Mouse (Mus musculus) thymus, adult 2 months (tissue): Measurements from ENCODE around the gene Jpt1. TPM values are rescaled to one million over a fixed set of nuclear protein-coding genes. Genes with fewer than 3 reads are reported as not detected.
"Not testable (repeated sequence)": the region's sequence is repeated elsewhere in the genome, so short reads cannot be mapped to it uniquely, and the experiment has no call there.

Source experiments
- DNase-seq: peaks from one replicate; pipeline ENCODE4 v3.0.0; 2021
- H3K27ac ChIP-seq: fragments of 200-500 bp; 2 replicates; pipeline ENCODE4 v1.5.1; 2012; ENCODE audit warnings: low read length, control low read depth; ENCODE audit not compliant: control insufficient read depth, insufficient read depth
- H3K27me3 ChIP-seq: fragments of 200-500 bp; 2 replicates; pipeline ENCODE4 v1.6.1; 2012; ENCODE audit warnings: mild to moderate bottlenecking, low read length, moderate library complexity, mixed read lengths; ENCODE audit not compliant: control insufficient read depth, insufficient read depth
- H3K36me3 ChIP-seq: fragments of 200-500 bp; 2 replicates; pipeline ENCODE4 v1.6.1; 2012; ENCODE audit warnings: mild to moderate bottlenecking, low read length, moderate library complexity; ENCODE audit not compliant: control insufficient read depth, insufficient read depth
- H3K4me1 ChIP-seq: fragments of 200-500 bp; replicated peaks from 2 replicates; pipeline ENCODE4 v1.6.1; 2012; ENCODE audit warnings: low read length; ENCODE audit not compliant: control insufficient read depth, insufficient read depth
- H3K4me3 ChIP-seq: fragments of 200-500 bp; 2 replicates; pipeline ENCODE4 v1.5.1; 2012; ENCODE audit warnings: mild to moderate bottlenecking, low read length, control low read depth, moderate library complexity; ENCODE audit not compliant: control insufficient read depth, insufficient read depth
- CTCF ChIP-seq: fragments of 200-500 bp; IDR thresholded peaks from 2 replicates; pipeline ENCODE4 v1.5.1; 2012; ENCODE audit warnings: mild to moderate bottlenecking, control low read depth, low read length, moderate library complexity, borderline replicate concordance; ENCODE audit not compliant: control insufficient read depth, poor library complexity, insufficient read depth; ENCODE audit errors: extremely low read depth
- POLR2A ChIP-seq: fragments of 200-500 bp; IDR thresholded peaks from 2 replicates; pipeline ENCODE4 v1.6.1; 2012; ENCODE audit warnings: mild to moderate bottlenecking, low read length, control low read depth, moderate library complexity; ENCODE audit not compliant: control insufficient read depth, poor library complexity, insufficient read depth; ENCODE audit errors: extremely low read depth
- WGBS: fragments of 180-500 bp; shearing (Covaris S2); methylation state at CpG from one replicate; pipeline ENCODE4 v1.1.7; 2018; 5-methylcytosine and 5-hydroxymethylcytosine counted together
- polyA plus RNA-seq: library from polyadenylated mRNA; depleted of rRNA; stranded (reverse); fragments of >200 nt; gene quantifications from 2 replicates; pipeline ENCODE4 v1.2.3, GENCODE M21; 2012

Gene Jpt1
- polyA plus RNA-seq, 1 experiment, result 686 TPM

GRCm38 (mm10) chr11:115462243-115462891 is 51.8 kb downstream of the Jpt1 start, which contains the start of gene Slc16a5:
Gene Slc16a5 (plus strand): TSS chr11:115462474.
- 20% methylated on average over 16 of the region's 16 CpGs for WGBS
- peaks cover 62% of the 10 kb centered on the region for H3K4me1 ChIP-seq
- peak; percentile 26 for TF ChIP-seq POLR2A
- no peak for TF ChIP-seq CTCF
- H3K27me3 ChIP-seq, result no peaks in the 10 kb centered on the region
- peak within 1 kb of the TSS; percentile 59 for H3K4me3 ChIP-seq
- peak within 1 kb of the TSS; percentile 96 for H3K27ac ChIP-seq
- peak; percentile 83 for DNase-seq
- peaks cover 13% of the 10 kb centered on the region for H3K36me3 ChIP-seq

DNA sequence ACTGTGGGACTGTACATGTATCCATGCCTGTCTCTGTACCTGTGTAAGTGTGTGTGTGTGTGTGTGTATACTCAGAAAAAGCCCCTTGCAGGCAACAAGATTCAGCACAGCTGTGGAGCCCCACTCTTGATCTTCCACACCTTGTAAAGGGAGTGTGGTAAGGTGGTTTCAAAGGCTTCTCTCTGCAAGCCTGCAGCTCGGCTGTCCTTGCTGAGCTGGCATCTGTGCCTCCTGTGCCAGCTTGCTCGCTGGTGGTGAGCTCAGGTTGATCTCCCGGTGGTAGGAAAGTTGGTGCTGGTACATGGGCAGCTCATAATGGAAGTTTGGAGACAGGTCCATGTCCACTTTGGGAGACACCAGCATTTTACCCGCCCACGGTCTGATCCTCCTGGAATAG is 52.3 kb downstream of the Jpt1 start:
- H3K4me1 ChIP-seq, result peaks cover 62% of the 10 kb centered on the region
- peak overlapping the region; percentile 59 for H3K4me3 ChIP-seq
- TF ChIP-seq POLR2A, result peak; percentile 28; the same call in 1 of the 2 replicates
- no peak for TF ChIP-seq CTCF
- peaks cover 11% of the 10 kb centered on the region for H3K36me3 ChIP-seq
- no peaks in the 10 kb centered on the region for H3K27me3 ChIP-seq
- peak overlapping the region; percentile 96 for H3K27ac ChIP-seq
- peak; percentile 68 for DNase-seq
- 33% methylated on average over 5 of the region's 5 CpGs for WGBS

DNA sequence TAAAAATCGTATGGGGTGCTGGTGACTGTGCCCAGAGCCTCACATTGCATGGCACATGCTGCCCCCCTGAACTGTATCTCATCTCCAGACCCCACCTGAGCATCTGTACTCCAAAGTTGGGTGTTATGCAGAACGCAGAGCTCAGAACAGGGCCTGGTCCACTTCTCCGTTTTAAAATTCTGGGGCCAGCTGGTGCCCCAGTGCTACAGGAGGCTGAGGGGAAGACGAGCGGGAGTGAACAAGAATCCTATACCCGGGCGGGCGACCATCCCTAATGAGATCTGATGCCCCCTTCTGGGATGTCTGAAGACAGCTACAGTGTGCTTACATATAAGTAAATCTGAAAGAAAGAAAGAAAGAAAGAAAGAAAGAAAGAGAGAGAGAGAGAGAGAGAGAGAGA is 53.2 kb downstream of the Jpt1 start:
- H3K27me3 ChIP-seq, result no peaks in the 10 kb centered on the region

GRCm38 (mm10) chr11:115457405-115457804 is 56.8 kb downstream of the Jpt1 start:
- TF ChIP-seq CTCF, result no peak
- no peak for TF ChIP-seq POLR2A
- peaks cover 62% of the 10 kb centered on the region for H3K4me1 ChIP-seq
- no peaks in the 10 kb centered on the region for H3K27me3 ChIP-seq
- WGBS, result 50% methylated on average over 6 of the region's 6 CpGs
- no peak overlapping the region for H3K27ac ChIP-seq
- H3K4me3 ChIP-seq, result no peak overlapping the region
- H3K36me3 ChIP-seq, result no peaks in the 10 kb centered on the region
- DNase-seq, result no peak

More for the DNA sequence above, 53.2 kb downstream of the Jpt1 start:
- Histone ChIP-seq H3K36me3 (peaks cover 3% of the 10 kb centered on the region; the same call in 1 of the 2 replicates), H3K4me3 (no peak overlapping the region), H3K4me1 (peaks cover 64% of the 10 kb centered on the region), H3K27ac (peak overlapping the region; percentile 96)
- 76% methylated on average over 8 of the region's 8 CpGs for WGBS
- TF ChIP-seq CTCF (no peak), POLR2A (no peak)
- peak; percentile 44 for DNase-seq

DNA sequence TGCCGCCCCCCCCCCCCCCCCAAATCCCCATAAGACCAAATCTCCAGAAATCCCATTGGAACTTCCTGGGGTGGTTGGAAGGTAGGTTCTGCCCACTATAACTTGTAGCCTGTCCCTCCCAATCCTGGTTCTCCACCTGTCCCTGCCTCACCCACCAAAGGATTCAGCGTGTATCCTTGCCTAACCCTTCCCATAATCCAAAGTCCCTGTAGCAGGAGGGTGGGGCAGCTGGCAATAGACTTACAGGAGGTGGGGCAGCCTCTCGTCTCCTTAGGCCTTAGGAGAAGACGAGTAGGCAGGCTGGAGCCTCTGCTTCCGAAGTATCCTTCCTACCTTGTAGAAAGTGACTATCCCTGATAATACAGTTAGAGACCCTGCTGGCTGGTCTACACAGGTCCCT is 58.0 kb downstream of the Jpt1 start:
- TF ChIP-seq POLR2A, result no peak
- no peak for TF ChIP-seq CTCF
- no peaks in the 10 kb centered on the region for H3K27me3 ChIP-seq
- no peak for DNase-seq
- no peak overlapping the region for H3K4me3 ChIP-seq
- no peak overlapping the region for H3K27ac ChIP-seq
- peaks cover 63% of the 10 kb centered on the region for H3K4me1 ChIP-seq
- 94% methylated on average over 5 of the region's 5 CpGs for WGBS
- no peaks in the 10 kb centered on the region for H3K36me3 ChIP-seq

- Histone ChIP-seq H3K4me1 (peaks cover 59% of the 10 kb centered on the region), H3K36me3 (no peaks in the 10 kb centered on the region), H3K27ac (no peak overlapping the region), H3K4me3 (no peak overlapping the region), H3K27me3 (no peaks in the 10 kb centered on the region)
- DNase-seq, result no peak
- WGBS, result 96% methylated on average over 15 of the region's 15 CpGs
- no peak for TF ChIP-seq POLR2A
- TF ChIP-seq CTCF, result peak; percentile 35; the same call in 1 of the 2 replicates
Observed at GRCm38 (mm10) chr11:115455619-115456018, 58.6 kb downstream of the Jpt1 start.

- H3K4me1 ChIP-seq, result peaks cover 66% of the 10 kb centered on the region
- not testable (repeated sequence) for H3K36me3 ChIP-seq, DNase-seq, H3K27me3 ChIP-seq, H3K4me3 ChIP-seq, H3K27ac ChIP-seq
- WGBS, result 95% methylated on average over 6 of the region's 6 CpGs
Observed at GRCm38 (mm10) chr11:115454822-115455221, 59.4 kb downstream of the Jpt1 start.
